Mouse (Mus musculus): Measurements from ENCODE around the gene Spag5.

The Spag5 gene

GRCm38 (mm10) chr11:78301357-78302084 lies at the start of gene Spag5:
Gene Spag5 (plus strand): TSS chr11:78301529.
- DNase-seq (ENCODE audit: low read depth, low spot score), result peak; percentile 94

GRCm38 (mm10) chr11:78256618-78257017 lies 44.7 kb upstream of the Spag5 start:
- no peak for DNase-seq (ENCODE audit: low read depth, low spot score)

GRCm38 (mm10) chr11:78260489-78261258 lies 40.7 kb upstream of the Spag5 start:
- DNase-seq (ENCODE audit: low read depth, low spot score), result no peak

GRCm38 (mm10) chr11:78261380-78262352 lies 39.7 kb upstream of the Spag5 start, which contains the start of gene 2610507B11Rik:
Gene 2610507B11Rik (plus strand): TSS chr11:78261752.
- DNase-seq (ENCODE audit: low read depth, low spot score), result peak; percentile 97

GRCm38 (mm10) chr11:78262550-78262949 lies 38.8 kb upstream of the Spag5 start:
- DNase-seq (ENCODE audit: low read depth, low spot score), result peak; percentile 77

- DNase-seq (ENCODE audit: low read depth, low spot score), result no peak
These were observed 35.8 kb upstream of the Spag5 start for GRCm38 (mm10) chr11:78265571-78265970.

GRCm38 (mm10) chr11:78271986-78272385 lies 29.3 kb upstream of the Spag5 start:
- no peak for DNase-seq (ENCODE audit: low read depth, low spot score)

- DNase-seq (ENCODE audit: low read depth, low spot score), result no peak
These were observed 25.7 kb upstream of the Spag5 start for GRCm38 (mm10) chr11:78275596-78275995.

- DNase-seq (ENCODE audit: low read depth, low spot score), result peak; percentile 47
These were observed 25.2 kb upstream of the Spag5 start for GRCm38 (mm10) chr11:78276169-78276568.

- DNase-seq (ENCODE audit: low read depth, low spot score), result no peak
These were observed 22.5 kb upstream of the Spag5 start for GRCm38 (mm10) chr11:78278853-78279252.

- DNase-seq (ENCODE audit: low read depth, low spot score), result no peak
These were observed 21.7 kb upstream of the Spag5 start for GRCm38 (mm10) chr11:78279586-78279985.

- no peak for DNase-seq (ENCODE audit: low read depth, low spot score)
These were observed 12.1 kb upstream of the Spag5 start for GRCm38 (mm10) chr11:78289146-78289763.

- DNase-seq (ENCODE audit: low read depth, low spot score), result no peak
These were observed 10.7 kb upstream of the Spag5 start, which contains the start of gene BC030499 for GRCm38 (mm10) chr11:78290654-78291053. Gene BC030499 (plus strand): TSS chr11:78290841.

GRCm38 (mm10) chr11:78294585-78294984 lies 6.7 kb upstream of the Spag5 start:
- DNase-seq (ENCODE audit: low read depth, low spot score), result no peak

GRCm38 (mm10) chr11:78300917-78301316 lies 412 bp upstream of the Spag5 start:
- no peak for DNase-seq (ENCODE audit: low read depth, low spot score)

- DNase-seq (ENCODE audit: low read depth, low spot score), result no peak
These were observed 3.9 kb downstream of the Spag5 start for GRCm38 (mm10) chr11:78305272-78305671.

- DNase-seq (ENCODE audit: low read depth, low spot score), result no peak
These were observed 9.7 kb downstream of the Spag5 start for GRCm38 (mm10) chr11:78310861-78311511.

GRCm38 (mm10) chr11:78313662-78314061 lies 12.3 kb downstream of the Spag5 start:
- no peak for DNase-seq (ENCODE audit: low read depth, low spot score)

- no peak for DNase-seq (ENCODE audit: low read depth, low spot score)
These were observed 17.1 kb downstream of the Spag5 start for GRCm38 (mm10) chr11:78318411-78318810.

- DNase-seq (ENCODE audit: low read depth, low spot score), result no peak
These were observed 20.9 kb downstream of the Spag5 start for GRCm38 (mm10) chr11:78322076-78322831.
